Mouse (Mus musculus): ENCODE data around the gene Ppid. TPM values are rescaled to one million over a fixed set of nuclear protein-coding genes. Genes with fewer than 3 reads are reported as not detected.

The Ppid gene
- polyA plus RNA-seq (2012) = 40.5 and 42.6 TPM in 2 replicates

- no peak for TF ChIP-seq GATA1 (IDR thresholded peaks at IDR 0.05; ENCODE audit: low read length)
These were observed at the start of gene Ppid for GRCm38 (mm10) chr3:79590863-79591792. TSS of gene Ppid (plus strand) at chr3:79591342.

- TF ChIP-seq GATA1 (IDR thresholded peaks at IDR 0.05; ENCODE audit: low read length) = no peak
These were observed 48.6 kb upstream of the Ppid start for GRCm38 (mm10) chr3:79542585-79542984.

- no peak for TF ChIP-seq GATA1 (IDR thresholded peaks at IDR 0.05; ENCODE audit: low read length)
These were observed 42.3 kb upstream of the Ppid start for GRCm38 (mm10) chr3:79548681-79549437.

- TF ChIP-seq GATA1 (IDR thresholded peaks at IDR 0.05; ENCODE audit: low read length) = no peak
These were observed 41.3 kb upstream of the Ppid start for GRCm38 (mm10) chr3:79549751-79550393.

- TF ChIP-seq GATA1 (IDR thresholded peaks at IDR 0.05; ENCODE audit: low read length) = no peak
These were observed 39.2 kb upstream of the Ppid start for GRCm38 (mm10) chr3:79551826-79552552.

GRCm38 (mm10) chr3:79553779-79554178 lies 37.4 kb upstream of the Ppid start:
- TF ChIP-seq GATA1 (IDR thresholded peaks at IDR 0.05; ENCODE audit: low read length) = no peak

GRCm38 (mm10) chr3:79555061-79555460 lies 36.1 kb upstream of the Ppid start:
- no peak for TF ChIP-seq GATA1 (IDR thresholded peaks at IDR 0.05; ENCODE audit: low read length)

- TF ChIP-seq GATA1 (IDR thresholded peaks at IDR 0.05; ENCODE audit: low read length) = no peak
These were observed 31.9 kb upstream of the Ppid start for GRCm38 (mm10) chr3:79559021-79559772.

GRCm38 (mm10) chr3:79559773-79560045 lies 31.4 kb upstream of the Ppid start:
- TF ChIP-seq GATA1 (IDR thresholded peaks at IDR 0.05; ENCODE audit: low read length) = no peak

- no peak for TF ChIP-seq GATA1 (IDR thresholded peaks at IDR 0.05; ENCODE audit: low read length)
These were observed 30.6 kb upstream of the Ppid start for GRCm38 (mm10) chr3:79560555-79560954.

- TF ChIP-seq GATA1 (IDR thresholded peaks at IDR 0.05; ENCODE audit: low read length) = no peak
These were observed 29.1 kb upstream of the Ppid start for GRCm38 (mm10) chr3:79561784-79562715.

GRCm38 (mm10) chr3:79563511-79563910 lies 27.6 kb upstream of the Ppid start:
- no peak for TF ChIP-seq GATA1 (IDR thresholded peaks at IDR 0.05; ENCODE audit: low read length)

GRCm38 (mm10) chr3:79564875-79565606 lies 26.1 kb upstream of the Ppid start:
- TF ChIP-seq GATA1 (IDR thresholded peaks at IDR 0.05; ENCODE audit: low read length) = no peak

All from G1E-ER4 (cell line).